Mouse (Mus musculus): ENCODE data around the gene Srgap3. TPM values are rescaled to one million over a fixed set of nuclear protein-coding genes. Genes with fewer than 3 reads are reported as not detected.

The Srgap3 gene
- polyA plus RNA-seq, 1 experiment from 2014 or later: 1.0 TPM

DNA sequence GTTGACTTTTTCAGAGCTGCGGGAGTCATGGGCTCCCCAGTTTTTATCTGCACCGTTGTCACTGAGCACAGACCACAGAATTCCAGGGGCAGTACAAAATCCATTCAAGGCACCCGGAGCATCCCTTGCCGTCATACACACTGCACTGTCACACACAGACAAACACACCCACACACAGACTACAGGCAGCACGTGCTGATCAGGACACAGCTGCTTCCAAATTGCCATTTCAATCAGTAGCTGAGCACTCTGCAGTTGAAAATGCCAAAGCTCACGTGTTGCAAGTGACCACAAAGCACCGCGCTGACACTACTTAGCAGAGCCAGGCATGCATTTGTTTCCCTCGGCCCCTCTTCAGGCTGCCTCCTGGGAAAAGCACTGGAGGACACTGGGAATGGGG is 7.8 kb downstream of the Srgap3 start:
- Histone ChIP-seq H3K4me2 (ENCODE audit: low read depth, low read length) (no peak overlapping the region), H3K36me3 (ENCODE audit: control insufficient read depth, insufficient read depth) (no peaks in the 10 kb centered on the region), H3K27ac (ENCODE audit: low read length) (no peak overlapping the region), H3K27me3 (ENCODE audit: control insufficient read depth, insufficient read depth, low read length) (no peaks in the 10 kb centered on the region), H3K9ac (ENCODE audit: low read length) (no peak overlapping the region), H3K4me3 (ENCODE audit: low read length) (no peak overlapping the region), H3K4me1 (ENCODE audit: control insufficient read depth, insufficient read depth, low read length) (no peaks in the 10 kb centered on the region), H3K9me3 (replicated peaks; ENCODE audit: control insufficient read depth, low read length) (no peaks in the 10 kb centered on the region)
- 78% methylated on average over 9 of the region's 9 CpGs for WGBS
- ATAC-seq (replicated peaks; ENCODE audit: extremely low read depth, insufficient read depth, low FRiP score): no peak

- H3K4me1 ChIP-seq (ENCODE audit: control insufficient read depth, insufficient read depth, low read length): no peaks in the 10 kb centered on the region
- H3K36me3 ChIP-seq (ENCODE audit: control insufficient read depth, insufficient read depth): no peaks in the 10 kb centered on the region
- 84% methylated on average over 2 of the region's 2 CpGs for WGBS
- no peak overlapping the region for H3K27ac ChIP-seq (ENCODE audit: low read length)
- H3K9ac ChIP-seq (ENCODE audit: low read length): no peak overlapping the region
- H3K4me3 ChIP-seq (ENCODE audit: low read length): no peak overlapping the region
- no peaks in the 10 kb centered on the region for H3K9me3 ChIP-seq (replicated peaks; ENCODE audit: control insufficient read depth, low read length)
- no peaks in the 10 kb centered on the region for H3K27me3 ChIP-seq (ENCODE audit: control insufficient read depth, insufficient read depth, low read length)
- no peak overlapping the region for H3K4me2 ChIP-seq (ENCODE audit: low read depth, low read length)
- no peak for ATAC-seq (replicated peaks; ENCODE audit: extremely low read depth, insufficient read depth, low FRiP score)
Observed at GRCm38 (mm10) chr6:112937791-112938190, 9.3 kb downstream of the Srgap3 start.

DNA sequence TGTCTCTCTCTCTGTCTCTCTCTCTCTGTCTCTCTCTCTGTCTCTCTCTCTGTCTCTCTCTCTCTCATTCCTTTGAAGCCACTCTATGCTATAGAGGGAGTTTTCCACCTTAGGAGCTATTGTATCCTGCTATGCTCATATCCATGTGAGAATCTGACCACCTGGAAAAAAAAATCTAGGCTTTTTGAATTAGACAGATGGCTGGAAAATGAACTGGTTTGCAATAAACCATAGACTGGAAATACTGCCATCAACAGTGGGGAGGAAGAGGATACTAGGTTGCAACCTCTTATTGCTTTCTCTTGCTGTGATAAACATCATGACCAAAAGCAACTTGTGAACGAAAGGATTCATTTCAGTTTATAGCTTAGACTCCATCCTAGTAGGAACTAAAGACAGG is 12.6 kb downstream of the Srgap3 start:
- H3K4me1 ChIP-seq (ENCODE audit: control insufficient read depth, insufficient read depth, low read length): no peaks in the 10 kb centered on the region
- no peak overlapping the region for H3K4me2 ChIP-seq (ENCODE audit: low read depth, low read length)
- H3K4me3 ChIP-seq (ENCODE audit: low read length): no peak overlapping the region
- H3K27ac ChIP-seq (ENCODE audit: low read length): no peak overlapping the region
- no peaks in the 10 kb centered on the region for H3K27me3 ChIP-seq (ENCODE audit: control insufficient read depth, insufficient read depth, low read length)
- no peak for ATAC-seq (replicated peaks; ENCODE audit: extremely low read depth, insufficient read depth, low FRiP score)
- 72% methylated on average over 1 of the region's 1 CpGs for WGBS
- no peak overlapping the region for H3K9ac ChIP-seq (ENCODE audit: low read length)
- no peaks in the 10 kb centered on the region for H3K9me3 ChIP-seq (replicated peaks; ENCODE audit: control insufficient read depth, low read length)
- H3K36me3 ChIP-seq (ENCODE audit: control insufficient read depth, insufficient read depth): no peaks in the 10 kb centered on the region

DNA sequence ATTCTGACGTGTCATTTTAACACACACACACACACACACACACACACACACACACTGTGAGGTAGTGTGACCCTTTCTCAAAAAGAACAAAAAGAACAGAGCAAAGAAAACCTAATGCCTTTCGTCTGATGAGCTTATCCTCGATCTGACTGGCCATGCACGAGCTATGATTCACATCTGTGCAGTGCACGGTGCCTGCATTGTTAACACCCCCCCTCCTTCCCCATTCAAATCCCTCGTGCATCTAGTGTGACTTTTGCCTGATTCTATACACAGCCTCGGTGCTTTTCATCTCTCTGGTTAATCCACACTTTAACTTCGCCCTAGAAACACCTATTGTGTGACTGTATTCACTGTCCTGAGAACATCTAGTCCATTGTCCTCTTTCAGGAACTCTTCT is 14.5 kb downstream of the Srgap3 start:
- H3K9ac ChIP-seq (ENCODE audit: low read length): no peak overlapping the region
- no peak overlapping the region for H3K4me2 ChIP-seq (ENCODE audit: low read depth, low read length)
- no peak overlapping the region for H3K27ac ChIP-seq (ENCODE audit: low read length)
- H3K4me1 ChIP-seq (ENCODE audit: control insufficient read depth, insufficient read depth, low read length): no peaks in the 10 kb centered on the region
- H3K27me3 ChIP-seq (ENCODE audit: control insufficient read depth, insufficient read depth, low read length): no peaks in the 10 kb centered on the region
- no peaks in the 10 kb centered on the region for H3K36me3 ChIP-seq (ENCODE audit: control insufficient read depth, insufficient read depth)
- no peaks in the 10 kb centered on the region for H3K9me3 ChIP-seq (replicated peaks; ENCODE audit: control insufficient read depth, low read length)
- no peak for ATAC-seq (replicated peaks; ENCODE audit: extremely low read depth, insufficient read depth, low FRiP score)
- 68% methylated on average over 8 of the region's 8 CpGs for WGBS
- H3K4me3 ChIP-seq (ENCODE audit: low read length): no peak overlapping the region

DNA sequence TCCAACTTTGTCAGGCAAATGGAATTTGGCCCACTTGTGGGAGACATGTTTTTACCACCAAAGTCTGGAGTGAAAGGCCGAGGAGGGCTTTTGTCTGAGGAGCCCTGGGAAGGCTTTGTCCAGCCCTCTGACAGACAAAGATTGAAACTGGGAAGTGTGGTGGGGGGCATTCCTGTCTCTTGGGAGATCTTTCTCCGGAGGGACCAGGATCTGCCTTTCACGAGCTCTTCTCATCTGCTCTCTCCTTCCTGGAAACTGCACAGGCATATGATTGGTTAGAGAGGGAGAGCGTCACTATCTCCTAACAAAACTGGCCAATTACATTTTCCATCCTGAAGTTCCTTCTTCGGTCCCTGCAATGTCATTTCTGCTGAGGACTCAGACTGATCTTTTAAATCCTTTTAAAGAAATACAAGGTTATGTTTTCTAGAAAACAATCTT is 17.0 kb downstream of the Srgap3 start:
- Histone ChIP-seq H3K4me3 (ENCODE audit: low read length) (peak overlapping the region; percentile 17; the same call in 1 of the 2 replicates), H3K4me1 (ENCODE audit: control insufficient read depth, insufficient read depth, low read length) (no peaks in the 10 kb centered on the region), H3K9me3 (replicated peaks; ENCODE audit: control insufficient read depth, low read length) (no peaks in the 10 kb centered on the region), H3K9ac (ENCODE audit: low read length) (no peak overlapping the region), H3K27me3 (ENCODE audit: control insufficient read depth, insufficient read depth, low read length) (no peaks in the 10 kb centered on the region), H3K4me2 (ENCODE audit: low read depth, low read length) (peak overlapping the region; percentile 46), H3K36me3 (ENCODE audit: control insufficient read depth, insufficient read depth) (no peaks in the 10 kb centered on the region), H3K27ac (ENCODE audit: low read length) (no peak overlapping the region)
- WGBS: 43% methylated on average over 5 of the region's 5 CpGs
- no peak; the same call in 1 of the 2 replicates for ATAC-seq (replicated peaks; ENCODE audit: extremely low read depth, insufficient read depth, low FRiP score)

DNA sequence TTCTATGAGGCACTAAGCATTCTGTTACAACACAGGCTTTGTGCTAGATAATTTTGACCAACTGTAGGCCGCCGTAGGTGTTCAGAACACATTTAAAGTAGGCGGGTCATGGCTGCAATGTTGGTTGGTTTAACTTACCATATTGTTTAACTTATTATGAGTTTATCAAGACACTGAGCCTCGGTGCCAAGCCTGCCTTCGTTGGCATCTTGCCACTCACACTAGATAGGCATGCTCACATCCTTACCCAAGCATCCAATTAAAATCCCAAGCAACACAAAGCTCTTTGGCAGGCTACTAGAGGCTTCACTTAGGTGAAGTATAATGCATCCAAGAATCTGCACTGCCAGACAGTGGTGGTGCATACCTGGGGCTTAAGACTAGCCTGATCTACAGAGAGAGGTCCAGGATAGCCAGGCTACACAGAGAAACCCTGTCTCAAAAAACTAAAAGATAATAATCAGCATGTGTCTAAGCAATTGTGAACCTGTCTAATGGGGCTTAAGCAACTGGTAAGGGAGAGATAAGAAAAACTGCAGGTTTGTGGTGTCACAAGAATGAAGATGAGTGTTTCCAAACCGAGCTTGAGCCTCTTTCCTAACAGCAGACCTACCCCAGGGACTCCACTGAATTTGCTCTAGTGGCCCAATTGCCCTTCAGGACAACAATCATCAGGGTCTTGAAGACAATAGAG is 17.6 kb downstream of the Srgap3 start:
- H3K27me3 ChIP-seq (ENCODE audit: control insufficient read depth, insufficient read depth, low read length): no peaks in the 10 kb centered on the region
- H3K4me3 ChIP-seq (ENCODE audit: low read length): no peak overlapping the region; the same call in 1 of the 2 replicates
- peak overlapping the region; percentile 46 for H3K4me2 ChIP-seq (ENCODE audit: low read depth, low read length)
- H3K4me1 ChIP-seq (ENCODE audit: control insufficient read depth, insufficient read depth, low read length): no peaks in the 10 kb centered on the region
- ATAC-seq (replicated peaks; ENCODE audit: extremely low read depth, insufficient read depth, low FRiP score): no peak
- WGBS: 72% methylated on average over 6 of the region's 6 CpGs
- H3K9me3 ChIP-seq (replicated peaks; ENCODE audit: control insufficient read depth, low read length): no peaks in the 10 kb centered on the region
- H3K9ac ChIP-seq (ENCODE audit: low read length): no peak overlapping the region
- H3K27ac ChIP-seq (ENCODE audit: low read length): no peak overlapping the region
- no peaks in the 10 kb centered on the region for H3K36me3 ChIP-seq (ENCODE audit: control insufficient read depth, insufficient read depth)

DNA sequence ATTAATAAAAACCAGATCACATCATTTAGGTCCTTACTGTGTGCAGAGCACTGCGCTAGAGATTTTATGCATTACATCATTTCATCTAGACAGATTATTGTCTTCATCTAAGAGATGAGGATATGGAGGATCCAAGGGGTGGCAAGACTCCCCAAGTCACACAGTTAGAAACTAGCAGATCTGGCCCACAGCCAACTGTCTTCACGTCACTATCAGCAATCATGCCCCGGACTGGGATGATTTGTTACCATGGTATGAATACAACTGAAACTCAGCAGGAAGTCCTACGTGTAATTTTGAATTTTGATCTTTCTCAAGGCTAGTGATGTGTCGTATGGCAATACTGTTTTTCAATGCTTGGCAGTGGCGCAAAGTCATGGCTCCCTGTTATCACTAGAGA is 18.2 kb downstream of the Srgap3 start:
- no peak overlapping the region for H3K4me2 ChIP-seq (ENCODE audit: low read depth, low read length)
- no peak overlapping the region for H3K27ac ChIP-seq (ENCODE audit: low read length)
- H3K9me3 ChIP-seq (replicated peaks; ENCODE audit: control insufficient read depth, low read length): no peaks in the 10 kb centered on the region
- H3K4me1 ChIP-seq (ENCODE audit: control insufficient read depth, insufficient read depth, low read length): no peaks in the 10 kb centered on the region
- 72% methylated on average over 6 of the region's 6 CpGs for WGBS
- H3K9ac ChIP-seq (ENCODE audit: low read length): no peak overlapping the region
- H3K27me3 ChIP-seq (ENCODE audit: control insufficient read depth, insufficient read depth, low read length): no peaks in the 10 kb centered on the region
- no peak overlapping the region for H3K4me3 ChIP-seq (ENCODE audit: low read length)
- no peaks in the 10 kb centered on the region for H3K36me3 ChIP-seq (ENCODE audit: control insufficient read depth, insufficient read depth)
- ATAC-seq (replicated peaks; ENCODE audit: extremely low read depth, insufficient read depth, low FRiP score): no peak

- ATAC-seq (replicated peaks; ENCODE audit: extremely low read depth, insufficient read depth, low FRiP score): no peak
- Histone ChIP-seq H3K36me3 (ENCODE audit: control insufficient read depth, insufficient read depth) (no peaks in the 10 kb centered on the region), H3K4me3 (ENCODE audit: low read length) (no peak overlapping the region), H3K4me2 (ENCODE audit: low read depth, low read length) (no peak overlapping the region), H3K9me3 (replicated peaks; ENCODE audit: control insufficient read depth, low read length) (no peaks in the 10 kb centered on the region), H3K4me1 (ENCODE audit: control insufficient read depth, insufficient read depth, low read length) (no peaks in the 10 kb centered on the region), H3K27me3 (ENCODE audit: control insufficient read depth, insufficient read depth, low read length) (no peaks in the 10 kb centered on the region), H3K27ac (ENCODE audit: low read length) (no peak overlapping the region), H3K9ac (ENCODE audit: low read length) (no peak overlapping the region)
- WGBS: 86% methylated on average over 5 of the region's 5 CpGs
Observed at GRCm38 (mm10) chr6:112927341-112927740, 19.7 kb downstream of the Srgap3 start.

DNA sequence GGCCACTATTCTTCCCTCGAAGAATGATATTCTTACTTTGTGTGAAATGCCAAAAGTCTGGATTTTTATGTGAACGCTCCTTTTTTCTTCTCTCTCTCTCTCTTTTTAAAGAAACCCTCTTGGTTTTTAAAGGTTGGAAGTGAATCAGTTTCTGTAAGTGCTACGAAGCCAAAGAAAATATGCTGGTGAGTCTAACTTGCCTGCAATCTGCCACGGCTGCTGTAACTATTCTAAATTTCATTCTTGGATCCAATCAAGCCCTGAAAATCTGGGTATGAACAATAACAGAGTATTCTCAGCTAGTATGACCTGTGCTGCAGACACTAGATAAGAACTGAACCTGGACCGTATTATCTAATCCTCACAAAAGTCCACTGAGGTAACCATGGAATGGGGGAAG is 21.1 kb downstream of the Srgap3 start:
- no peak for ATAC-seq (replicated peaks; ENCODE audit: extremely low read depth, insufficient read depth, low FRiP score)
- H3K4me3 ChIP-seq (ENCODE audit: low read length): no peak overlapping the region
- H3K9me3 ChIP-seq (replicated peaks; ENCODE audit: control insufficient read depth, low read length): no peaks in the 10 kb centered on the region
- no peak overlapping the region for H3K9ac ChIP-seq (ENCODE audit: low read length)
- no peak overlapping the region for H3K4me2 ChIP-seq (ENCODE audit: low read depth, low read length)
- H3K27me3 ChIP-seq (ENCODE audit: control insufficient read depth, insufficient read depth, low read length): no peaks in the 10 kb centered on the region
- no peaks in the 10 kb centered on the region for H3K36me3 ChIP-seq (ENCODE audit: control insufficient read depth, insufficient read depth)
- H3K27ac ChIP-seq (ENCODE audit: low read length): peak overlapping the region; percentile 27; the same call in 1 of the 2 replicates
- no peaks in the 10 kb centered on the region for H3K4me1 ChIP-seq (ENCODE audit: control insufficient read depth, insufficient read depth, low read length)
- 69% methylated on average over 5 of the region's 5 CpGs for WGBS

All from heart, embryonic 16.5 days (tissue).